Mouse (Mus musculus) E14TG2a.4 (cell line): Measurements from ENCODE around the gene Rasl2-9.
A peak's percentile ranks its signal among the peaks of the same experiment; 100 is the strongest.
"Not testable (repeated sequence)": the region's sequence is repeated elsewhere in the genome, so short reads cannot be mapped to it uniquely, and the experiment has no call there.

ENCODE experiments used
- H3K27me3 ChIP-seq: 2 replicates; pipeline ENCODE4 v1.6.1; 2014; ENCODE audit warnings: low read length, control low read depth; ENCODE audit not compliant: insufficient read depth
- H3K36me3 ChIP-seq: 2 replicates; pipeline ENCODE4 v1.6.1; 2014; ENCODE audit warnings: low read length, control low read depth; ENCODE audit not compliant: insufficient read depth
- H3K4me1 ChIP-seq: replicated peaks from 2 replicates; pipeline ENCODE4 v1.6.1; 2014; ENCODE audit warnings: low read depth, low read length, control low read depth
- H3K4me3 ChIP-seq: replicated peaks from 2 replicates; pipeline ENCODE4 v1.5.1; 2014; ENCODE audit warnings: mild to moderate bottlenecking, low read length
- H3K9me3 ChIP-seq: 2 replicates; pipeline ENCODE4 v1.6.1; 2014; ENCODE audit warnings: low read length, control low read depth
- CTCF ChIP-seq: conservative IDR thresholded peaks from 2 replicates; pipeline ENCODE4 v1.5.1; 2014; ENCODE audit warnings: low read length
- NANOG ChIP-seq: IDR thresholded peaks from 2 replicates; pipeline ENCODE4 v1.6.1; 2014; ENCODE audit warnings: borderline replicate concordance, low read length, mixed read lengths
- POU5F1 ChIP-seq: IDR thresholded peaks from 2 replicates; pipeline ENCODE4 v1.6.1; 2014; ENCODE audit warnings: low read length, borderline replicate concordance

Rasl2-9 gene

DNA sequence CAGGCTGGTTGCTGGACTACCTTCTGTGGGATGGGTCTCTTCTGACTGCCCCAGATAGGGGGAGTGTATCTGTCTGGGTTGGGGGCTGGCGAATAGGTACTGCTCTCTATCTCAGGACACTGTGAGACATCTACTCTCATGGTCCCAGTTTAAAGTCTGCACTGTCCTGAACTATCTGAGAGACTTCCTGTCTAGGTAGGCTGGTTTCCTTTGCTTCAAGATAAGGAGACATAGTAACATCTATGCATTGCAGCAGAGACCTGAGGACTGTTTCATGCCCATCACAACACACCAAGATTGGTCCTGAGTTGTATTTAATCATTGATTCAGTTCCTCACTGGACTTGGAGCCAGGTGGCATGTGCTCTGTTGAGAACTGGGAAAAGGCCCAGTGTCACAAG is 40.2 kb downstream of the Rasl2-9 start:
- no peak overlapping the region for H3K4me3 ChIP-seq
- H3K27me3 ChIP-seq: no peaks in the 10 kb centered on the region
- TF ChIP-seq POU5F1 (no peak), NANOG (no peak), CTCF (no peak)
- peaks cover 84% of the 10 kb centered on the region for H3K36me3 ChIP-seq
- peaks cover 56% of the 10 kb centered on the region for H3K4me1 ChIP-seq
- no peaks in the 10 kb centered on the region for H3K9me3 ChIP-seq

DNA sequence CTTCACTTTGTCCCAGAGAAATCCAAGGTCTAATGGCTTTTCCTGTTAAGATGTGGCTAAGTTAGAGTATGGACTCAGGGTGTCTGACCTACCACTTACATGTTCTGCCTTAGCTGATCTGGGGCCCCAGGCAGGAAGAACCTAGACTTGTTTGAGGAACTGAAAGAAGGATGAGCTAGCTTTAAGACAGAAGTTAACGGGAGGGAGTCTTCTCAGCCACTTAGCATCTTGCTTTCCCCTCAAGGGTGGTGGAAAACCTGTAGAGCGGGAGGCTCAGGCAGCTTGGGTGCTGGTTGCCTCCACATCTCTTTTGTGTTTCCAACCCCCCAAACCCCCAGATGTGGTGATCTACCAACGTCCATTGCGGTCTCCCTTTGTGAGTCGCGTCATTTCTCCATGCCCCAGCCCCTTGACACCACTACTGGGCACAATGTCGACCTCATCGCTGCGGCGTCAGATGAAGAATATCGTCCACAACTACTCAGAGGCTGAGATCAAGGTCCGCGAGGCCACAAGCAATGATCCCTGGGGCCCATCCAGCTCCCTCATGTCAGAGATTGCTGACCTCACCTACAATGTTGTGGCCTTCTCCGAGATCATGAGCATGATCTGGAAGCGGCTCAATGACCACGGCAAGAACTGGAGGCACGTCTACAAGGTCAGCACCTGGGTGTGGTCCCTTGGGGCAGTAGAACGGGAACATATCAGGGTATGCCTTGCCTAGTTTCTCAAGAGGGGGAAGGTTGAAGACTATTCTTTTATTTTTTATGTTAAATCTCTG is 42.2 kb downstream of the Rasl2-9 start:
- Histone ChIP-seq H3K9me3 (no peaks in the 10 kb centered on the region), H3K36me3 (peaks cover 73% of the 10 kb centered on the region), H3K4me1 (peaks cover 56% of the 10 kb centered on the region), H3K27me3 (no peaks in the 10 kb centered on the region), H3K4me3 (no peak overlapping the region)
- TF ChIP-seq POU5F1: no peak
- TF ChIP-seq CTCF: no peak

DNA sequence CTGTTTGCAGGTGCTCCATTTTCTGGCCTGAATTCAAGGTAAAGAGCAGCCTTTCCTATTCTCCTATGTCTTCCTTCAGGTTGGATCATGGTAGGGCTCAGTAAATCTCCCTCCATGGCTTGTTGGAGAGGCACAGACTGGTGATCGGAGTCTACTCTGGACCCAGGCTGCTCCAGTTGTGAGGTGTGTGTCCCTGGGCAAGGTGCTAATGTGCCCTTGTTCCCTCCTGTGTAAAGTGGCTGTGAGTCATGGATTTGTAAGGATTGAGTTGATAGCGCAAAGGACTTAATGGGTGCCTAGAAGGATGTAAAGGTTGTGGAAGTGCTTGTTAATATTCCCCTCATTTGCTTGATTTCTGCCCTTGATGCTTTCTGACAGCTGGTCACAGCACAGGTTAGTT is 43.8 kb downstream of the Rasl2-9 start:
- Histone ChIP-seq H3K9me3 (no peaks in the 10 kb centered on the region), H3K4me1 (peaks cover 62% of the 10 kb centered on the region), H3K4me3 (no peak overlapping the region), H3K36me3 (peaks cover 73% of the 10 kb centered on the region), H3K27me3 (no peaks in the 10 kb centered on the region)
- no peak for TF ChIP-seq CTCF
- TF ChIP-seq NANOG: no peak
- TF ChIP-seq POU5F1: no peak

DNA sequence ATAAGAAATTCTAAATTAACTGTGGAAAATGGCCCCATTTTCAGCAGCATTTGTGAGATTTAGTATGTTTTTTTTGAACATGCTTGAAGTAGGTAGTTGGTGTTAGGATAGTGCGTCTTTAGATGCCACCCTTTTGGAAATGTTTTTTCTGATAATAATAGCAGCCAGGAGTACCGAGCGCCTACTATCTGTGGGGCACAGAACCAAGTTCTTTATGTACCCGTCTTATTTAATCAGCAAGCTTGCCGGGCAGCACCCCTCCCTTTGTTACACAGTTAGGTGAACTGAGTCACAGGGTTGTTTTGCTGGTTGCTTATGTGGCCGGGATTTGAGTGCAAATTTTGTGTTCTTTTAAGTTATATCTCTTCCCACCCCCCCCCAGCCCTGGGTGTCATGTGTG is 44.5 kb downstream of the Rasl2-9 start:
- Histone ChIP-seq H3K36me3 (peaks cover 73% of the 10 kb centered on the region), H3K9me3 (no peaks in the 10 kb centered on the region), H3K27me3 (no peaks in the 10 kb centered on the region), H3K4me1 (peaks cover 68% of the 10 kb centered on the region), H3K4me3 (peak overlapping the region; percentile 98)
- TF ChIP-seq NANOG (no peak), CTCF (no peak), POU5F1 (no peak)

DNA sequence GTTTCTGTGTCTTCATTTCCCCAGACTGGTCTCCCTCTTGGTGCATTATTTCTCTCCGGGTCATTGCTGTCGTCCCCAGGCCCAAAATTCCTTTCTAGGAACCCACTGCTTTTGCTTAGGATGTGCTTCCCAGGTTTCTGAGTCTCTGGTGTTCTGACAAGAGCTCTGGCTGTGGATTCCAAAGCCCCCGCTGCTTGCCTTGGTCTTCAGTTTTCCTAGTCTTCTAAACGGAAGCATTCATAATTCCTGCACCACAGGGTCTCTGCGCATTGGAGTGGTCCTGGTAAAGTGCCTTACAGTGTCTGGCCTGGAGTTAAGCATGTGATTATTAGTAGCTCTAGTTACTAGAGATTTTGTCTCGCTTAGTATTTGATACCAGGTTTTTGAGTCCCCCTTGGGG is 44.9 kb downstream of the Rasl2-9 start:
- no peaks in the 10 kb centered on the region for H3K9me3 ChIP-seq
- H3K27me3 ChIP-seq: no peaks in the 10 kb centered on the region
- TF ChIP-seq POU5F1 (no peak), CTCF (no peak), NANOG (no peak)
- peak overlapping the region; percentile 98 for H3K4me3 ChIP-seq
- peaks cover 71% of the 10 kb centered on the region for H3K4me1 ChIP-seq
- H3K36me3 ChIP-seq: peaks cover 72% of the 10 kb centered on the region

DNA sequence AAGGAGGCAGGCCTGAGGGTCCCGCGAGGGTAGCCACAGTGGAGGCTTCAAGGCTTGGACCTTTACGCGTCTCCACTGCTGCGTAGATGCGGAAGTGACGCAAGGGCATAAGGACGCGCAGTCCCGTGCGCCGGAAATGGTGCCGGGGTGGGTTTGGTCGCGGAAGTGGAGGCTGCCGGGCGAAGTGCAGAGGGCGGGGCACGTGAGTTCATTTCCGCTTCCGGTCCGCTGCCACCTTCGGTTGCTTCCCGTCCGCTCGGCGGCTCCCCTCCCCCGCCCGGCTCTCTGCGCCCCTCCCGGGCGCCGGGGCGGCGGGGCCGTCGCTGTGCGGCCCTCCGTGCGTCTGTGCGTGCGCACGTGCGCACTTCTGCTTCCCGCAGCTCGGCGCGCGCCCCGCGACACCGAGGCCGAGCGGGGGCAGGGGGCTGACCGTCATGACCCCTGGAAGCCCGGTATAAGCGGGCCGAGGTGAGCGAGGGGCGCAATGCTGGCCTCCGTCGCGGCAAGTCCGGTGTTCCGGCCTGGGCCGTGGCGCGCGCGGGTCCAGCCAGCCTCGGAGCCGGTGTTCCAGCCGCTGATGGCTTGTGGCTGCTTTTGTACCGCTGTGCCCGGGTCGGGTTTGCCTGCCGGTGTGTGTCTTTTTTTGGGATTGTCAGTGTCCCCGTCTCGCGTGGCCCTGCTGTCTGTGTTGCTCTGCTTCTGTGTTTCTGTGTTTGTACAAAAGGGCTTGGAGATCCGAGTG is 45.6 kb downstream of the Rasl2-9 start, which contains the start of gene Epn1:
Gene Epn1 (plus strand): TSS at position 226 of the 742 bp plus-strand sequence.
- Histone ChIP-seq H3K36me3 (peaks cover 71% of the 10 kb centered on the region), H3K4me3 (peak within 1 kb of the TSS; percentile 98), H3K27me3 (no peaks in the 10 kb centered on the region), H3K9me3 (no peaks in the 10 kb centered on the region), H3K4me1 (peaks cover 68% of the 10 kb centered on the region)
- TF ChIP-seq NANOG (no peak), CTCF (no peak), POU5F1 (no peak)

DNA sequence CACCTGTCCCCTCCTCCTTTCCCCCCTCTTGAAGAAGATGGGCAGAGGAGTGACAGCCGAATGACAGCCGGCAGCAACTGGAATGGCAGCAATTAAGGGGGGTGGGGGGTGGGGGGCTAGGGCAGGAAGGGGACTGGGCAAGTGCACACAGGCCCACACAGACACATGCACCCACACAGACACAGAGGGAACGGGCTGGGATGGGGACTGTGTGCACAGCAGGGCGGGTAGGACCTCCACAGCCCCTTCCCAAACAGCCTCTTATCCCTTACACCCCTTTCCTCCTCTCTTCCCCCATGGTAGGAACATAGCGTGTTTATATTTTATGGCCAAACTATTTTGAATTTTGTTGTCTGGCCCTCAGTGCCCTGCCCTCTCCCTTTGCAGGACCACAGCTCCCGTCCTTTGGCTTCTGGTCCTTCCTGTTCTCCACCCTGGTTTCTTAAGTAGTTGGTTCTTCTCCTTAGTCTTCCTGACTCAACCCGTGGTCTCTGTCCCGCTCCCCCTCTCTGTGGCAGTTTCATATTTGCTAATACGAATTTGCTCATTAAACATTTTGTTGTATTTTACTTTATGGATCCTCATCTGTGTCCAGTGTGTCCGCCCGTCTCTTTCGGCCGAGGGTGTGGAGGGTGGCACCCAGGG is 46.3 kb downstream of the Rasl2-9 start:
- peaks cover 71% of the 10 kb centered on the region for H3K36me3 ChIP-seq
- H3K27me3 ChIP-seq, H3K9me3 ChIP-seq: not testable (repeated sequence)
- H3K4me3 ChIP-seq: peak overlapping the region; percentile 98
- H3K4me1 ChIP-seq: peaks cover 68% of the 10 kb centered on the region

DNA sequence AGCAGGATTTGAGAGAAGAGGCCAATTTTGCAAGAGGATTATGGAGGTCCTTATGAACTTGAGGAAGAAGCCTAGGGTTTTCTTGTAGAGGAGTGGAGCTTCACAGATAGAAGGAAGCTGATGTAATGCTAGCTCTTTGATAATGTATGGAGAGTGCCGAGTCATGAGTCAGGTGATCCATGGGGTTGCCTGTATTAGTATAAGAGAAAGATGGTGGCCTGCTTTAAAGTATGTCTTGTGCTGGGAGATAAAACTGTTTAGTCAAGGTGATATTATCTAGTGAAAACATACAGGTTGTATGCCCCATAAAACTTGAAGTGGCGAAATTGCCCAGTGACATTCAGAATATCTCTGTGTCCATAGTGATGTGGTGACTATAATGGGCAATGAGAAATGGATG is 48.8 kb downstream of the Rasl2-9 start:
- H3K4me3 ChIP-seq: no peak overlapping the region
- H3K4me1 ChIP-seq: peaks cover 75% of the 10 kb centered on the region
- H3K36me3 ChIP-seq: peaks cover 73% of the 10 kb centered on the region
- no peaks in the 10 kb centered on the region for H3K27me3 ChIP-seq
- H3K9me3 ChIP-seq: no peaks in the 10 kb centered on the region
- TF ChIP-seq NANOG: no peak
- TF ChIP-seq POU5F1: no peak
- no peak for TF ChIP-seq CTCF
